Mouse (Mus musculus): ENCODE results near the gene Fam25c. TPM values are rescaled to one million over a fixed set of nuclear protein-coding genes. Genes with fewer than 3 reads are reported as not detected.

Fam25c gene
- polyA plus RNA-seq, 1 experiment = not detected

DNA sequence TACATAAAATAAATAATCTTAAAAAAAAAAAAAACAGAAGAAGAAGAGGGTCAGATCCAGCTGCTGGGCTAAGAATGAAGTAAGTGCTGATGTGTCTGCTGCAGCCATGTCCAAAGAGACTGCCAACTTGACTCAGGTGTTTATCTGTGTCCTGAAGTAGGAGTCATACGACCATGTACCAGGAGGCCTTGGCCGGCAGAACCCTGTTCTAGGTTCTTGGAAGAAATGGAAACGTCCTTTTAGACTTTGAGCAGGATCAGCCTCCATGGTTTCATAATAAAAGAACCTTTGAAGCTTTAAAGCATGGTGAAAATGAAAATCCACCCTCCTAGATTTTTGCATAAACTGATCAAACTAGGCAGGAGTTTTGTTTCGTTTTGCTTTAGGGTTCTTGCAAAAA is 777 bp downstream of the Fam25c start:
- TF ChIP-seq POLR2A (IDR thresholded peaks at IDR 0.05; ENCODE audit: extremely low read depth, insufficient read depth, low read length) (no peak), CTCF (IDR thresholded peaks at IDR 0.05; ENCODE audit: extremely low read depth, insufficient read depth, low read length) (no peak)
- Histone ChIP-seq H3K27ac (ENCODE audit: insufficient read depth, low read length) (no peak overlapping the region), H3K4me3 (ENCODE audit: insufficient read depth, low read length) (no peak overlapping the region), H3K4me1 (ENCODE audit: control insufficient read depth, insufficient read depth, low read length) (peaks cover 1% of the 10 kb centered on the region; the same call in 1 of the 2 replicates)

DNA sequence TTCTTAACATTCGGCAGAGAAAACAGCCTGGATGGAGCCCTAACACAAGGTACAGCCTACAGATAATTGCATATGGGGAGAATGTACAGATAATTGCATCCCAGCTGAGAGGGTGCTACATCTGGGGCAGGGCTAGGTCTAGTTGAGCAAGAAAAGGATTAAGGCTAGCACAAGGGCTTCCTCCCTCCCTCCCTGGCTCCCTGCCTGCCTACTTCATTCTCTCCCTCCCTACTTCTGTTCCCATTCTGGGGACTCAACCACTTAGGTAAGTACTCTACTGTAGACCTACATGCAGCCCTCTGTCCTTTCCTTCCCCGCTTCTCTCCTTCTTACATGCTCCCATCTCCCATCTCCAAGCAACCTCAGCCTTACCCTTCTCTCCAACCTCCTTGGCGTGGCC is 1.9 kb downstream of the Fam25c start:
- Histone ChIP-seq H3K4me1 (ENCODE audit: control insufficient read depth, insufficient read depth, low read length) (peaks cover 1% of the 10 kb centered on the region; the same call in 1 of the 2 replicates), H3K4me3 (ENCODE audit: insufficient read depth, low read length) (no peak overlapping the region)

DNA sequence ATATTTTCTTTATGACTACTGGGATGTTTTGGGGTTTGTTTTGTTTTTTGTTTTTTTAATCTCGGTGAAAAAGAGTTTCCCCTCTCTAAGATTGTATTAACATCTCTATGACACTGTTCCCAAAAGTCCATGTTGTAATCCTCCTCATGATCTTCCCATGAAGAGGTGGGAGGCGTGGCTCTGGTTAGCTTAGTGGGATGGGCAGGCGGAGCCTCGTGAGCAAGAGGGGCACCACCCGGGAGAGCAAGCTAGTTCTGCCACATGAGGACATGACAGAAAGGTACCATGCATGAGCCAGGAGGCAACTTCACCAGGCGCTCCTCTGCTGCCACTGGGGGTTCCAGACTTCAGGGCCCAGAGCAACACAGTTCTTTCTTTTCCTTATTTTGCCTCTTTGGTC is 2.7 kb downstream of the Fam25c start:
- TF ChIP-seq POLR2A (IDR thresholded peaks at IDR 0.05; ENCODE audit: extremely low read depth, insufficient read depth, low read length) = no peak
- no peak for TF ChIP-seq CTCF (IDR thresholded peaks at IDR 0.05; ENCODE audit: extremely low read depth, insufficient read depth, low read length)
- H3K4me3 ChIP-seq (ENCODE audit: insufficient read depth, low read length) = no peak overlapping the region
- H3K4me1 ChIP-seq (ENCODE audit: control insufficient read depth, insufficient read depth, low read length) = no peaks in the 10 kb centered on the region
- no peak overlapping the region for H3K27ac ChIP-seq (ENCODE audit: insufficient read depth, low read length)

More for the DNA sequence above, 1.9 kb downstream of the Fam25c start:
- TF ChIP-seq CTCF (IDR thresholded peaks at IDR 0.05; ENCODE audit: extremely low read depth, insufficient read depth, low read length) (no peak), POLR2A (IDR thresholded peaks at IDR 0.05; ENCODE audit: extremely low read depth, insufficient read depth, low read length) (no peak)
- H3K27ac ChIP-seq (ENCODE audit: insufficient read depth, low read length) = no peak overlapping the region

DNA sequence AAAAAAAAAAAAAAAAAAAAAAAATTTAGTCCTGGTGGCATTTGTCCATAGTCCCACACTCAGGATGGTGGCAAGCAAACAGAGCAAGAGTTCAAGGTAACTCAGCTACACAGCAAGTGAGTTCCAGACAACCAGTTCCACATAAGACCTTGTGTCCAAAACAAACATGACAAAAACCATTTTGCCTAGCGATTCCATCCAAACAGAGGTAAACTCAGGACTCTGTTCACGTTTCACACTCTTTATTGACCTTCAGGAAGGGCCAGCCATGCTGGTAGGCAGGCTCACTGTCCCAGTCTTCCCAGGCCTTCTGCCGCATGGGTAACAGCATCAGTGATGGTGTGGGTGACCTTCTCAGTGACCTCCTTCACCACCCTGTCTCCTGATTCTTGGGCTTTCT is 3.6 kb downstream of the Fam25c start:
- no peaks in the 10 kb centered on the region for H3K4me1 ChIP-seq (ENCODE audit: control insufficient read depth, insufficient read depth, low read length)
- H3K27ac ChIP-seq (ENCODE audit: insufficient read depth, low read length) = no peak overlapping the region
- no peak overlapping the region for H3K4me3 ChIP-seq (ENCODE audit: insufficient read depth, low read length)
- TF ChIP-seq CTCF (IDR thresholded peaks at IDR 0.05; ENCODE audit: extremely low read depth, insufficient read depth, low read length) = no peak
- no peak for TF ChIP-seq POLR2A (IDR thresholded peaks at IDR 0.05; ENCODE audit: extremely low read depth, insufficient read depth, low read length)

DNA sequence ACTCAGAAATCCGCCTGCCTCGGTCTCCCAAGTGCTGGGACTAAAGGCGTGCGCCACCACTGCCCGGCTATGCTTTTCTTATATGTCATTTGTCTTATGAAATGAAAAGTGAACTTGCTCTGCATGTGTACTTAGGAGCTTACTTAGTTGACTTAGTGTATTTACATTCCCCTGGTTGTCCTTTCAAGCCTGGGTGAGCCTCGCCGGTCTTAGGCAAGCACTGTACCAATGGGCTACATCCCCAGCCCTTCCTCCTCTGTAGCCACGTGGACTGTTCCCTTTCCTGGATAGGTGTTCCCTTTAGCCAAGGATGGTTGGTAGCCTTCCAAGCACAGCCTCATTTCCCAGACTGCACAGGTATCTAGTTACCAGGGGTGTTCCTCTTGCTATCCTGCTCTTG is 6.2 kb downstream of the Fam25c start:
- no peaks in the 10 kb centered on the region for H3K4me1 ChIP-seq (ENCODE audit: control insufficient read depth, insufficient read depth, low read length)
- H3K27ac ChIP-seq (ENCODE audit: insufficient read depth, low read length) = no peak overlapping the region
- H3K4me3 ChIP-seq (ENCODE audit: insufficient read depth, low read length) = no peak overlapping the region
- TF ChIP-seq CTCF (IDR thresholded peaks at IDR 0.05; ENCODE audit: extremely low read depth, insufficient read depth, low read length) (no peak), POLR2A (IDR thresholded peaks at IDR 0.05; ENCODE audit: extremely low read depth, insufficient read depth, low read length) (no peak)

DNA sequence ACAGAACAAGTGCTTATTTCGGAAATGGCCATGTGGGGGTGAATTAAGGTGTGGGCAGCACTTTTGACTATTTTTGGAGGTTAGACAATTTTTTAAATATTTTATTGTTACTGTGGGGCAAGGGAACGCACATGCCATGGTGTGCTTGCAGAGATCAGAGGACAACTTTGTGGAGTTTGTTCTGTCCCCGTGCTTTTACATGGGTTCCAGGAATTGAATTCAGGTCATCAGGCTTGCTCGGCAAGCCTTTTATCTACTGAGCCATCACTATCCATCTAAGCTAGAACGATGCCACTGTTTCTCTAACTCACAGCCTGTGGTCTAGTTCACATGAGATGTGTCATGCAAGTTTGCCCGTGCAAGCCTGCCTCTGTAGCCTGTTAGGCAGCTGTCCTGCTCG is 6.9 kb downstream of the Fam25c start:
- H3K27ac ChIP-seq (ENCODE audit: insufficient read depth, low read length) = no peak overlapping the region
- TF ChIP-seq CTCF (IDR thresholded peaks at IDR 0.05; ENCODE audit: extremely low read depth, insufficient read depth, low read length) (no peak), POLR2A (IDR thresholded peaks at IDR 0.05; ENCODE audit: extremely low read depth, insufficient read depth, low read length) (no peak)
- H3K4me3 ChIP-seq (ENCODE audit: insufficient read depth, low read length) = no peak overlapping the region
- no peaks in the 10 kb centered on the region for H3K4me1 ChIP-seq (ENCODE audit: control insufficient read depth, insufficient read depth, low read length)

DNA sequence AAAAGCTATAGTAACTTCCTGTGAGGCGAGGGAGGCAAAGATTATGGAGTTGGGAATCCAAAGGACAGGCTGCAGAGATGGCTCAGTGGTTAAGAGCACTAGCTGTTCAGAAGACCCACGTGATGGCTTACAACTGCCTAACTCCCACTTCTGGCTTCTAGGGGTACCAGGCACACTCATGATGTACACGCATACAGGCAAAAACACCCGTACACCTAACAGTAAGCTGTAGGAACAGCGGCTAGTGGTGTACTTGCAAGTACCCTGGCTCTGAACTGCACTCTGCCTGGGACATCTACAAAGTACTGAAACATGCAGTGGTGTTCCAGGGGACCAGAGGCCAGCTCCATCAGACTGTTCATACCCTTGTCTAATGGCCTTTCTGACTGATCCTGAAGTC is 8.1 kb downstream of the Fam25c start:
- H3K27ac ChIP-seq (ENCODE audit: insufficient read depth, low read length) = no peak overlapping the region
- no peak for TF ChIP-seq POLR2A (IDR thresholded peaks at IDR 0.05; ENCODE audit: extremely low read depth, insufficient read depth, low read length)
- no peak for TF ChIP-seq CTCF (IDR thresholded peaks at IDR 0.05; ENCODE audit: extremely low read depth, insufficient read depth, low read length)
- H3K4me1 ChIP-seq (ENCODE audit: control insufficient read depth, insufficient read depth, low read length) = no peaks in the 10 kb centered on the region
- no peak overlapping the region for H3K4me3 ChIP-seq (ENCODE audit: insufficient read depth, low read length)

DNA sequence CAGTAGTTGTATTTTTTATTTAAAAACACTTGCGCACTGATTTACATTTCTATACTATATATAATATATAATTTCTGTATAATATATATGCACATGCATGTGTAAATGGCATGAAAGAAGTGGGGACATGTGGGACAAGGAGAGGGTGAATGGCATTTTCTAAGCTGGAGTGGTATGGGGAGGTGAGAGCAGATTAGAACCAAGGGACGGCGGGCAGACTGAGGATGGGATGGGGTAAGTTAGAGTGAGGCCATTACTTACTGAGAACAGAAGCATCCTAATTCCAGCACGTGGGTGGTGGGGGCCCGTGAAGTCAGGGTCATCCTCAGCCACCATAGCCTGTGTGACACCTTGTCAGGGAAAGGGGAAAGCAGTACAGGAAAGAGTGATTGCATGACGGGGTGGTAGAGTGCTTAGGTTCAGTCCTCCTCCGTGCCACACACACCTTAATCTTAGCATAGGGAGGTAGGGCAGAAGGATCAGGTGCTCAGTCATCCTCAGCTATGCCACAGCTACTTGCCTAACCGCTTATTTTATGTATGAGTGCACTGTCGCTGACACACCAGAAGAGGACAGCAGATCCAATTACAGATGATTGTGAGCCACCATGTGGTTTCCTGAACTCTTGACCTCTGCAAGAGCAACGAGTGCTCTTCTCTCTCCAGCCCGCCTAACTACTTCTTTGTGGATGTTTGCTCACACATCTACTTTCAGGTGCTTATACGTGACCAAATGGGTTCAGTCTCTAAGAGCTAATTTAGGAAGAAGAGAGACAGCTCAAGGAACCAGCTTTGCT is 9.3 kb downstream of the Fam25c start:
- TF ChIP-seq CTCF (IDR thresholded peaks at IDR 0.05; ENCODE audit: extremely low read depth, insufficient read depth, low read length) = peak; percentile 22; the same call in 1 of the 2 replicates
- no peak for TF ChIP-seq POLR2A (IDR thresholded peaks at IDR 0.05; ENCODE audit: extremely low read depth, insufficient read depth, low read length)
- H3K27ac ChIP-seq (ENCODE audit: insufficient read depth, low read length) = no peak overlapping the region
- H3K4me3 ChIP-seq (ENCODE audit: insufficient read depth, low read length) = no peak overlapping the region
- no peaks in the 10 kb centered on the region for H3K4me1 ChIP-seq (ENCODE audit: control insufficient read depth, insufficient read depth, low read length)

DNA sequence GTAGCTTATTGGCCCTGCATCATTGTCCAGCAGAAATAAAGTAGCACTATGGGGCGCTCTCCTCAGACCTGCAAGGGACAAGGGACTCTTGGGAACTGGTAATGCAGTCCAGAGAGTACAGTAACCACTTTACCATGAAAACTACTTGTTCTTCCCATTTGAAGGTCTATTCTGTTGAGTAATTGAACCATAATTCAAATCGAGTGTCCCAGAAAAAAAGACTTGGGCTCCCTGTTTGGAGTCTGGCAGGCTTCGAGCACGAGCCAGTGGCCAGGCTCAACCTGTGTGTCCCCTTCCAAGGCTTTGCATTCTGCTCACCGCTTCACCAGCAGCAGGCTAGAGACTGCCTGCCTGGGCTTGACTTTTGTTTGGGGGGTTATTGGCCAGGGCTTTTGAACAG is 10.9 kb downstream of the Fam25c start:
- TF ChIP-seq CTCF (IDR thresholded peaks at IDR 0.05; ENCODE audit: extremely low read depth, insufficient read depth, low read length) (no peak), POLR2A (IDR thresholded peaks at IDR 0.05; ENCODE audit: extremely low read depth, insufficient read depth, low read length) (no peak)
- Histone ChIP-seq H3K4me1 (ENCODE audit: control insufficient read depth, insufficient read depth, low read length) (no peaks in the 10 kb centered on the region), H3K27ac (ENCODE audit: insufficient read depth, low read length) (no peak overlapping the region)

DNA sequence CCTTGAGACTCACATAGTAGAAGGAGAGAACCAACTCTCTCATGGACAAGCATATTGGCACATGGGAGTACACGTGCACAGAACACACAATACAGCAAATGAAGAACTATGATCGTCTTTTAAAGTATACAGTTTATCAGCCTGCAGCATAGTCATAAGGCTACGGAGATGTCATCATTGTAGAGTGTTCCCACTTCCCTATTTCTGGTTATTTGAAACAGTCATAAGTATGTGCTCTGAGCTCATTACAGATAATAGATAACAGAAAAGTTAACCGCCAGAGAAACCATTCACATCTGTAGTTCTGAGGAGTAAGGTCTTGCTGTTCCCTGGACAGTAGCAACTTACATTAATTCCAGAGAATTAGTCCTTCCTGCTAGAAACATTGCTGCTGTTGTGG is 12.2 kb downstream of the Fam25c start:
- Histone ChIP-seq H3K4me1 (ENCODE audit: control insufficient read depth, insufficient read depth, low read length) (no peaks in the 10 kb centered on the region), H3K4me3 (ENCODE audit: insufficient read depth, low read length) (no peak overlapping the region), H3K27ac (ENCODE audit: insufficient read depth, low read length) (no peak overlapping the region)
- TF ChIP-seq CTCF (IDR thresholded peaks at IDR 0.05; ENCODE audit: extremely low read depth, insufficient read depth, low read length) (no peak), POLR2A (IDR thresholded peaks at IDR 0.05; ENCODE audit: extremely low read depth, insufficient read depth, low read length) (no peak)

More for the DNA sequence above, 10.9 kb downstream of the Fam25c start:
- no peak overlapping the region for H3K4me3 ChIP-seq (ENCODE audit: insufficient read depth, low read length)

All from cortical plate, adult 2 months (tissue).